Mouse (Mus musculus) frontal cortex, postnatal 14 days (tissue): ENCODE measurements around the gene Nt5c.
"Not testable (repeated sequence)": the region's sequence is repeated elsewhere in the genome, so short reads cannot be mapped to it uniquely, and the experiment has no call there.

Experiments used
- DNase-seq, 2 experiments: peaks; one replicate each; pipeline ENCODE4 v3.0.0; 2022; ENCODE audit warnings: low spot score in 2 of 2

The Nt5c gene

GRCm38 (mm10) chr11:115511121-115511520 lies 19.5 kb upstream of the Nt5c start:
- no peak for DNase-seq

- DNase-seq: no peak
Observed at GRCm38 (mm10) chr11:115510507-115510888, 18.8 kb upstream of the Nt5c start.

- no peak for DNase-seq
Observed at GRCm38 (mm10) chr11:115509773-115510506, 18.3 kb upstream of the Nt5c start.

GRCm38 (mm10) chr11:115508061-115508460 lies 16.4 kb upstream of the Nt5c start:
- DNase-seq: no peak

- no peak for DNase-seq
Observed at GRCm38 (mm10) chr11:115506586-115506985, 14.9 kb upstream of the Nt5c start.

GRCm38 (mm10) chr11:115502636-115503035 lies 11.0 kb upstream of the Nt5c start:
- DNase-seq: no peak

GRCm38 (mm10) chr11:115496559-115496958 lies 4.9 kb upstream of the Nt5c start:
- not testable (repeated sequence) for DNase-seq

- no peak for DNase-seq
Observed at GRCm38 (mm10) chr11:115492387-115492786, 725 bp upstream of the Nt5c start.

GRCm38 (mm10) chr11:115490441-115491355 lies 964 bp downstream of the Nt5c start:
- no peak for DNase-seq

GRCm38 (mm10) chr11:115488551-115489104 lies 3.0 kb downstream of the Nt5c start:
- DNase-seq: no peak

GRCm38 (mm10) chr11:115485155-115485554 lies 6.5 kb downstream of the Nt5c start:
- no peak for DNase-seq

- DNase-seq: peak; percentile 57 to 83
Observed at GRCm38 (mm10) chr11:115483726-115484125, 7.9 kb downstream of the Nt5c start.

- no peak for DNase-seq
Observed at GRCm38 (mm10) chr11:115483278-115483677, 8.4 kb downstream of the Nt5c start.

GRCm38 (mm10) chr11:115481553-115482259 lies 10.0 kb downstream of the Nt5c start:
- peak in 1 of 2 experiments; percentile 54 for DNase-seq

GRCm38 (mm10) chr11:115478296-115478938 lies 13.2 kb downstream of the Nt5c start:
- DNase-seq: no peak

- DNase-seq: not testable (repeated sequence)
Observed at GRCm38 (mm10) chr11:115477388-115477787, 14.3 kb downstream of the Nt5c start.

GRCm38 (mm10) chr11:115476630-115477029 lies 15.0 kb downstream of the Nt5c start:
- DNase-seq: not testable (repeated sequence)

GRCm38 (mm10) chr11:115475758-115476237 lies 15.9 kb downstream of the Nt5c start:
- DNase-seq: no peak

- DNase-seq: peak; percentile 87 to 94
Observed at GRCm38 (mm10) chr11:115475025-115475757, 16.5 kb downstream of the Nt5c start, which contains the start of gene Armc7. TSS of gene Armc7 (plus strand) at chr11:115475667.

- peak; percentile 94 to 98 for DNase-seq
Observed at GRCm38 (mm10) chr11:115473626-115474275, 17.9 kb downstream of the Nt5c start.
